Mouse (Mus musculus): ENCODE results near the gene Tbx6.

GRCm38 (mm10) chr7:126817595-126817994 lies 36.3 kb downstream of the Tbx6 start:
- TF ChIP-seq POLR2A (IDR thresholded peaks at IDR 0.05; ENCODE audit: extremely low read depth, insufficient read depth, low read length) = no peak
- TF ChIP-seq CTCF (IDR thresholded peaks at IDR 0.05; ENCODE audit: extremely low read depth, insufficient read depth, low read length) = no peak

Data from cortical plate, adult 2 months (tissue).